Mouse (Mus musculus) limb, embryonic 15.5 days (tissue): ENCODE results near the gene Plxna1. TPM values are rescaled to one million over a fixed set of nuclear protein-coding genes. Genes with fewer than 3 reads are reported as not detected.

Source experiments
- ATAC-seq: fragments of 200-750 bp; cut with Nextera tagmentation; 2 replicates; pipeline ENCODE4 v1.8.0; 2017; ENCODE audit warnings: low read depth, moderate TSS enrichment; ENCODE audit not compliant: insufficient number of reproducible peaks, low FRiP score, low TSS enrichment
- H3K27ac ChIP-seq: fragments of 300-500 bp; sonication (generic); 2 replicates; pipeline ENCODE4 v1.5.1; 2015; ENCODE audit warnings: moderate library complexity, mild to moderate bottlenecking, inconsistent platforms
- H3K27me3 ChIP-seq: fragments of 300-500 bp; sonication (generic); 2 replicates; pipeline ENCODE4 v1.6.1; 2015; ENCODE audit warnings: inconsistent platforms
- H3K36me3 ChIP-seq: fragments of 300-500 bp; sonication (generic); 2 replicates; pipeline ENCODE4 v1.6.1; 2015; ENCODE audit warnings: inconsistent platforms
- H3K4me1 ChIP-seq: fragments of 300-500 bp; sonication (generic); 2 replicates; pipeline ENCODE4 v1.6.1; 2015; ENCODE audit warnings: inconsistent platforms
- H3K4me2 ChIP-seq: fragments of 300-500 bp; sonication (generic); 2 replicates; pipeline ENCODE4 v1.6.1; 2015; ENCODE audit warnings: mild to moderate bottlenecking, inconsistent platforms
- H3K4me3 ChIP-seq: fragments of 300-500 bp; sonication (generic); 2 replicates; pipeline ENCODE4 v1.5.1; 2015; ENCODE audit warnings: mild to moderate bottlenecking, inconsistent platforms
- H3K9ac ChIP-seq: fragments of 300-500 bp; sonication (generic); 2 replicates; pipeline ENCODE4 v1.6.1; 2015; ENCODE audit warnings: inconsistent platforms
- H3K9me3 ChIP-seq: fragments of 300-500 bp; sonication (generic); 2 replicates; pipeline ENCODE4 v1.6.1; 2016; ENCODE audit warnings: inconsistent platforms
- WGBS: fragments of 180-500 bp; shearing (Covaris S2); methylation state at CpG from one replicate; pipeline ENCODE4 v1.1.7; 2015; 5-methylcytosine and 5-hydroxymethylcytosine counted together
- polyA plus RNA-seq: library from polyadenylated mRNA; unstranded; fragments of >200 nt; fragmentation: Nextera tagmentation; extraction: Ambion mirVana; gene quantifications from 2 replicates; pipeline ENCODE4 v1.2.1, GENCODE M21; 2015

Gene Plxna1
- polyA plus RNA-seq, 1 experiment from 2014 or later: 31.8 TPM

GRCm38 (mm10) chr6:89359771-89360708 lies 2.4 kb downstream of the Plxna1 start:
- WGBS: 39% methylated on average over 20 of the region's 20 CpGs
- no peak for ATAC-seq
- Histone ChIP-seq H3K36me3 (peaks cover 26% of the 10 kb centered on the region), H3K9ac (peak overlapping the region; percentile 94; the same call in 1 of the 2 replicates), H3K4me1 (peaks cover 55% of the 10 kb centered on the region), H3K27me3 (peaks cover 4% of the 10 kb centered on the region; the same call in 1 of the 2 replicates), H3K4me3 (peak overlapping the region; percentile 97), H3K4me2 (peak overlapping the region; percentile 97), H3K27ac (peak overlapping the region; percentile 70), H3K9me3 (no peaks in the 10 kb centered on the region)

GRCm38 (mm10) chr6:89359192-89359591 lies 3.2 kb downstream of the Plxna1 start:
- ATAC-seq: no peak
- Histone ChIP-seq H3K4me2 (no peak overlapping the region), H3K36me3 (peaks cover 34% of the 10 kb centered on the region), H3K27ac (no peak overlapping the region), H3K4me3 (no peak overlapping the region), H3K27me3 (peaks cover 4% of the 10 kb centered on the region; the same call in 1 of the 2 replicates), H3K9me3 (no peaks in the 10 kb centered on the region), H3K9ac (no peak overlapping the region), H3K4me1 (peaks cover 61% of the 10 kb centered on the region)
- 78% methylated on average over 3 of the region's 3 CpGs for WGBS

- no peak for ATAC-seq
- Histone ChIP-seq H3K36me3 (peaks cover 47% of the 10 kb centered on the region), H3K4me2 (no peak overlapping the region), H3K4me3 (no peak overlapping the region), H3K27me3 (no peaks in the 10 kb centered on the region), H3K27ac (no peak overlapping the region), H3K4me1 (peaks cover 78% of the 10 kb centered on the region), H3K9ac (no peak overlapping the region), H3K9me3 (no peaks in the 10 kb centered on the region)
- 62% methylated on average over 7 of the region's 7 CpGs for WGBS
Measured at GRCm38 (mm10) chr6:89355661-89356060, 6.8 kb downstream of the Plxna1 start.

GRCm38 (mm10) chr6:89354726-89355125 lies 7.7 kb downstream of the Plxna1 start:
- H3K4me2 ChIP-seq: no peak overlapping the region
- no peak overlapping the region for H3K4me3 ChIP-seq
- H3K36me3 ChIP-seq: peaks cover 54% of the 10 kb centered on the region
- H3K27ac ChIP-seq: no peak overlapping the region
- no peaks in the 10 kb centered on the region for H3K27me3 ChIP-seq
- peaks cover 78% of the 10 kb centered on the region for H3K4me1 ChIP-seq
- no peaks in the 10 kb centered on the region for H3K9me3 ChIP-seq
- no peak for ATAC-seq
- 84% methylated on average over 12 of the region's 12 CpGs for WGBS
- H3K9ac ChIP-seq: no peak overlapping the region

- no peak overlapping the region for H3K9ac ChIP-seq
- no peak for ATAC-seq
- H3K9me3 ChIP-seq: no peaks in the 10 kb centered on the region
- peaks cover 75% of the 10 kb centered on the region for H3K4me1 ChIP-seq
- peaks cover 57% of the 10 kb centered on the region for H3K36me3 ChIP-seq
- no peak overlapping the region for H3K4me3 ChIP-seq
- no peak overlapping the region for H3K4me2 ChIP-seq
- peak overlapping the region; percentile 84 for H3K27ac ChIP-seq
- 68% methylated on average over 5 of the region's 5 CpGs for WGBS
- no peaks in the 10 kb centered on the region for H3K27me3 ChIP-seq
Measured at GRCm38 (mm10) chr6:89354076-89354475, 8.3 kb downstream of the Plxna1 start.

- WGBS: 45% methylated on average over 8 of the region's 8 CpGs
- no peak overlapping the region for H3K9ac ChIP-seq
Measured at GRCm38 (mm10) chr6:89353101-89353500, 9.3 kb downstream of the Plxna1 start.

GRCm38 (mm10) chr6:89351441-89352137 lies 10.8 kb downstream of the Plxna1 start:
- Histone ChIP-seq H3K27ac (peak overlapping the region; percentile 84), H3K36me3 (peaks cover 67% of the 10 kb centered on the region), H3K4me1 (peaks cover 80% of the 10 kb centered on the region), H3K27me3 (no peaks in the 10 kb centered on the region), H3K4me3 (no peak overlapping the region), H3K9ac (no peak overlapping the region), H3K4me2 (no peak overlapping the region), H3K9me3 (no peaks in the 10 kb centered on the region)
- 14% methylated on average over 5 of the region's 5 CpGs for WGBS
- ATAC-seq: peak; percentile 46

More at GRCm38 (mm10) chr6:89353101-89353500, 9.3 kb downstream of the Plxna1 start:
- Histone ChIP-seq H3K4me2 (no peak overlapping the region), H3K27me3 (no peaks in the 10 kb centered on the region), H3K4me3 (no peak overlapping the region), H3K36me3 (peaks cover 66% of the 10 kb centered on the region), H3K4me1 (peaks cover 75% of the 10 kb centered on the region), H3K9me3 (no peaks in the 10 kb centered on the region), H3K27ac (peak overlapping the region; percentile 84)
- ATAC-seq: no peak

GRCm38 (mm10) chr6:89350520-89350919 lies 11.9 kb downstream of the Plxna1 start:
- Histone ChIP-seq H3K9ac (no peak overlapping the region), H3K4me2 (no peak overlapping the region), H3K4me3 (no peak overlapping the region), H3K27me3 (no peaks in the 10 kb centered on the region), H3K4me1 (peaks cover 78% of the 10 kb centered on the region), H3K27ac (peak overlapping the region; percentile 84), H3K36me3 (peaks cover 57% of the 10 kb centered on the region), H3K9me3 (no peaks in the 10 kb centered on the region)
- whole genome bisulfite sequencing: 95% methylated on average over 2 of the region's 2 CpGs
- ATAC-seq: no peak

- Histone ChIP-seq H3K9me3 (no peaks in the 10 kb centered on the region), H3K9ac (no peak overlapping the region), H3K4me3 (no peak overlapping the region), H3K4me2 (no peak overlapping the region), H3K27ac (no peak overlapping the region; the same call in none of the 2 replicates), H3K4me1 (peaks cover 80% of the 10 kb centered on the region), H3K36me3 (peaks cover 52% of the 10 kb centered on the region), H3K27me3 (no peaks in the 10 kb centered on the region)
- no peak for ATAC-seq
- 57% methylated on average over 1 of the region's 1 CpGs for WGBS
Measured at GRCm38 (mm10) chr6:89350037-89350515, 12.3 kb downstream of the Plxna1 start.

GRCm38 (mm10) chr6:89348363-89348762 lies 14.1 kb downstream of the Plxna1 start:
- 74% methylated on average over 9 of the region's 9 CpGs for WGBS
- H3K9me3 ChIP-seq: no peaks in the 10 kb centered on the region
- no peak overlapping the region for H3K4me3 ChIP-seq
- H3K4me2 ChIP-seq: no peak overlapping the region
- H3K36me3 ChIP-seq: peaks cover 46% of the 10 kb centered on the region
- no peak for ATAC-seq
- H3K9ac ChIP-seq: no peak overlapping the region
- H3K4me1 ChIP-seq: peaks cover 83% of the 10 kb centered on the region
- H3K27me3 ChIP-seq: no peaks in the 10 kb centered on the region
- H3K27ac ChIP-seq: no peak overlapping the region

- H3K27ac ChIP-seq: no peak overlapping the region
- H3K4me1 ChIP-seq: peaks cover 78% of the 10 kb centered on the region
Measured at GRCm38 (mm10) chr6:89347792-89348191, 14.6 kb downstream of the Plxna1 start.

GRCm38 (mm10) chr6:89345855-89346254 lies 16.6 kb downstream of the Plxna1 start:
- Histone ChIP-seq H3K9ac (no peak overlapping the region), H3K4me1 (peaks cover 59% of the 10 kb centered on the region), H3K27ac (peak overlapping the region; percentile 84), H3K4me2 (no peak overlapping the region), H3K4me3 (no peak overlapping the region), H3K9me3 (no peaks in the 10 kb centered on the region), H3K36me3 (peaks cover 61% of the 10 kb centered on the region), H3K27me3 (no peaks in the 10 kb centered on the region)
- WGBS: 93% methylated on average over 1 of the region's 1 CpGs
- no peak for ATAC-seq

More at GRCm38 (mm10) chr6:89347792-89348191, 14.6 kb downstream of the Plxna1 start:
- no peak overlapping the region for H3K9ac ChIP-seq
- H3K27me3 ChIP-seq: no peaks in the 10 kb centered on the region
- 55% methylated on average over 1 of the region's 1 CpGs for WGBS
- no peaks in the 10 kb centered on the region for H3K9me3 ChIP-seq
- no peak overlapping the region for H3K4me3 ChIP-seq
- no peak overlapping the region for H3K4me2 ChIP-seq
- peaks cover 46% of the 10 kb centered on the region for H3K36me3 ChIP-seq
- ATAC-seq: no peak
